Mouse (Mus musculus) embryonic facial prominence, embryonic 13.5 days (tissue): ENCODE measurements at regions not wholly inside any gene's neighbourhood (a gene's known extent, or its start where the extent isn't known, plus 50 kb on each side); places are given as distances from the start of the nearest gene placed in this dataset.

Experiments
- ATAC-seq: fragments of 200-750 bp; cut with Nextera tagmentation; 2 replicates; pipeline ENCODE4 v1.8.0; 2017; ENCODE audit warnings: low read depth; ENCODE audit not compliant: insufficient number of reproducible peaks, insufficient read depth, low FRiP score, low TSS enrichment
- H3K27ac ChIP-seq: fragments of 300-500 bp; sonication (generic); 2 replicates; pipeline ENCODE4 v1.5.1; 2015; ENCODE audit warnings: moderate library complexity, mild to moderate bottlenecking, inconsistent platforms
- H3K27me3 ChIP-seq: fragments of 300-500 bp; sonication (generic); 2 replicates; pipeline ENCODE4 v1.6.1; 2015; ENCODE audit warnings: mild to moderate bottlenecking, inconsistent platforms
- H3K36me3 ChIP-seq: fragments of 300-500 bp; sonication (generic); 2 replicates; pipeline ENCODE4 v1.6.1; 2015; ENCODE audit warnings: mild to moderate bottlenecking, inconsistent platforms
- H3K4me1 ChIP-seq: fragments of 300-500 bp; sonication (generic); 2 replicates; pipeline ENCODE4 v1.6.1; 2015; ENCODE audit warnings: inconsistent platforms
- H3K4me2 ChIP-seq: fragments of 300-500 bp; sonication (generic); 2 replicates; pipeline ENCODE4 v1.6.1; 2015; ENCODE audit warnings: moderate library complexity, mild to moderate bottlenecking, inconsistent platforms
- H3K4me3 ChIP-seq: fragments of 300-500 bp; sonication (generic); 2 replicates; pipeline ENCODE4 v1.5.1; 2015; ENCODE audit warnings: mild to moderate bottlenecking, inconsistent platforms
- H3K9ac ChIP-seq: fragments of 300-500 bp; sonication (generic); 2 replicates; pipeline ENCODE4 v1.6.1; 2015; ENCODE audit warnings: mild to moderate bottlenecking, inconsistent platforms
- H3K9me3 ChIP-seq: fragments of 300-500 bp; sonication (generic); 2 replicates; pipeline ENCODE4 v1.6.1; 2016; ENCODE audit warnings: inconsistent platforms
- WGBS: fragments of 180-500 bp; shearing (Covaris S2); methylation state at CpG from one replicate; pipeline ENCODE4 v1.1.7; 2015; ENCODE audit warnings: mixed read lengths; 5-methylcytosine and 5-hydroxymethylcytosine counted together

DNA sequence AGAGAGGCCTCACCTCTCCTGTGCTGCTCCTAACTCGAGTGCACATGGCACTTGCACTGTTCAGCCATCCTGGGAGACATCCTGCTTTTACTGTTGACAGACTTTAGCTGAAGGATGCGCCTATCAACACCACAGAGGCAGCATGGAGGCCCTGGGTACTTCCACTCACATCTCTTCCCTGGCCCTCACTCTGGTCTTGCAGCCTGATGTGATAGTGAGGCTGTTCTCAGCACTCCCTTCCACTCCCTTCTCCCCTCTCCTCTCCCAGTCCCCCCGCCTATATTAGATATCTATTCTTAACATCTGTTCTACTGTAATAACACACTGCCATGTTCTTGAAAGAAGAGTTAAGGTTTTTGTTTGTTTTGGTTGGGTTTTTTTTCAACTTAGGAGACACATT lies 50.2 kb upstream of the Bod1 start:
- Histone ChIP-seq H3K4me2 (no peak overlapping the region), H3K27me3 (no peaks in the 10 kb centered on the region), H3K4me1 (no peaks in the 10 kb centered on the region), H3K9me3 (no peaks in the 10 kb centered on the region), H3K36me3 (no peaks in the 10 kb centered on the region), H3K27ac (no peak overlapping the region), H3K9ac (no peak overlapping the region), H3K4me3 (no peak overlapping the region)
- ATAC-seq: no peak
- 61% methylated on average over 3 of the region's 3 CpGs for WGBS

DNA sequence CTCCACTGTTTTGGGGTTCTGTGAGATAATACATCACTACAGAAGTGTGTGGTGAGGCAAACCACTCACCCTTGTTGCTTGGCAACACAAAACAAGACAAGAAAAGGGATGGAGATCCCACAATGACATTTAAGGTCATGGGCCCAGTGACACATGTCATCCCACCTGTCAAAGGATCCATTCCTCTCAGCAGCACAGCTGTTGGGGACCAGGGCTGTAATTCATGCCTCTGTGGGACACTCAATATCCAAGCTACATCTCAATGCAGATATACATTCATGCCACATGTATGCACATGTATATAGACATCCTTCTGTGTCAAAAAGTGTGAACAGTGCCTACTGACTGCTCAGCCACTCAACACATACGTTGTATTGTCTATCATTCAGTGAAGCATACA lies 52.8 kb upstream of the Bod1 start:
- Histone ChIP-seq H3K9ac (no peak overlapping the region), H3K36me3 (no peaks in the 10 kb centered on the region), H3K4me3 (no peak overlapping the region), H3K9me3 (no peaks in the 10 kb centered on the region), H3K27me3 (no peaks in the 10 kb centered on the region), H3K27ac (no peak overlapping the region), H3K4me2 (no peak overlapping the region), H3K4me1 (no peaks in the 10 kb centered on the region)
- WGBS: 82% methylated on average over 1 of the region's 1 CpGs
- no peak for ATAC-seq

DNA sequence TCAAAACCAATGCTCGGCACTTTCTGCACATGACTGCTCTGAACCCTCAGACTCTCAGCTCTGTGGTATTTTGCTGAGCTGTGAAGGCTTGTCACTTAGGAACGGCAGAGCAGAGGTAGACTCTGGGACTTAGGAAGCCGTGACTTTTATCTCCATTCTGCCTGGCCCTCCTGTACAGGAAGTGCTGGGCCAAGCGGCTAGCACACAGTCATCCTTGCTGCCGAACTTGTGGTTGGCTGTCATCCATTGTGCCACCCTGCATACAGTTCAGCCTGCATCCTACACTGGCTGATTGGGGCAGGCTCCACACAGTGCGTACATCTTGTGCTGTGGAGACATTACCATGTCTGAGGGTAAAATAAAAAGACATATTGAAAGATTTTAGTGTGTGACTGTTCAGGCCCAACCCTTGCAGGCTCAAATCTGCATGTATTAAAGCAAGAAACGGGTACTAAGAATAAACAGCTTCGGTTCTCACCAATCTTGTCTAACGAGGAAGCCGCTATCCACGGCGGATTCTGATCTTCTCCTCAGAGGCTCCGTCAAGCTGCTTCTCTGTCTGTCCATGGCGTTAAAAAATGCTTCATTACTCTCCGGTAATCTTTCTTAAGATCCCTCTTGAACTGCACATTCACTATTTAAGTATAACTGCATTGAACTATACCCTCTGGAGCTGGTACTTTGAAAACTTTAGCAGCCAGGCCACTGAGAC lies 54.4 kb upstream of the Bod1 start:
- WGBS: 83% methylated on average over 15 of the region's 15 CpGs
- Histone ChIP-seq H3K4me2 (no peak overlapping the region), H3K36me3 (no peaks in the 10 kb centered on the region), H3K4me3 (no peak overlapping the region), H3K27me3 (no peaks in the 10 kb centered on the region), H3K9me3 (no peaks in the 10 kb centered on the region), H3K27ac (no peak overlapping the region), H3K9ac (no peak overlapping the region), H3K4me1 (peaks cover 15% of the 10 kb centered on the region)
- no peak for ATAC-seq

DNA sequence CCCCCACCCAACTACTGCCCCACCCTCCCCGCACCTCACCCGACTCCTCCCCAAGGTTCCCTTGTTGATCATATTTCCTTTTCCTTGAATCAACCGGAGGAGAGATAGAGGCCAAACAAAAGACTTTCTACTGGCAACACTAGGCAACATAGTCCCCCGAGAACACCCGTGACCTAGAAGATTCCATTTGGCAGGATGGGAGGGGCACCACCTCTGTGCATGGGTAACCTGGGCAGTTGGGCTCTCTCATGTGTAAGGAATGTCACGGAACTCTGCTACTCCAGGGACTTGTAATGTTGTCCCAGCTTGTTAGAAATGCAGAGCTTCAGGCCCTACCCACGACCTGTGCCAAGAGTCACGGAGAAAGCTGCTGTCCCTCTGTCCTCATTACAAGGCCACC lies 55.6 kb upstream of the Bod1 start:
- Histone ChIP-seq H3K4me3 (no peak overlapping the region), H3K4me1 (peaks cover 19% of the 10 kb centered on the region), H3K27me3 (no peaks in the 10 kb centered on the region), H3K27ac (no peak overlapping the region), H3K4me2 (no peak overlapping the region), H3K9me3 (no peaks in the 10 kb centered on the region), H3K36me3 (no peaks in the 10 kb centered on the region), H3K9ac (no peak overlapping the region)
- no peak for ATAC-seq
- WGBS: 81% methylated on average over 8 of the region's 8 CpGs

DNA sequence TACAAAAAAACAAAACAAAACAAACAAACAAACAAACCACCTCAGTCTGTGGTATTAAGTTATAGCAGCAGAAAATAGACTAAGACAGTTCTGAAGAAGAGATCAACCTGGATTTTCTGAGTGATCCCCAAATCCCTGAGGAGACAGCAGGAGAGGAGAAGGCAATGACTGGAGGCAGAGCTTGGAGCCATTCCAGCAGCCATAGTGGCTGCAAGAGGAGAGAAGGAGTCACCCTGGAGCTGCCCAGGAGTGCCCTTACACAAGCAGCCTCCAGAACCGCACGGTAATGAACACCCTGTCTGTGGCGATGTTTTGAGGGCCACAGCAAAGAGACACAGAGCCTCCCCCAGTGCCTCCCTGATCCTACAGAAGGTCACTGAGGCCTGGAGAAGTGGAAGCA lies 58.0 kb upstream of the Bod1 start:
- no peaks in the 10 kb centered on the region for H3K9me3 ChIP-seq
- H3K4me3 ChIP-seq: no peak overlapping the region
- no peak overlapping the region; the same call in 1 of the 2 replicates for H3K4me2 ChIP-seq
- no peak overlapping the region for H3K27ac ChIP-seq
- no peaks in the 10 kb centered on the region for H3K36me3 ChIP-seq
- WGBS: 77% methylated on average over 3 of the region's 3 CpGs
- H3K4me1 ChIP-seq: peaks cover 24% of the 10 kb centered on the region
- no peaks in the 10 kb centered on the region for H3K27me3 ChIP-seq
- H3K9ac ChIP-seq: no peak overlapping the region
- no peak for ATAC-seq

DNA sequence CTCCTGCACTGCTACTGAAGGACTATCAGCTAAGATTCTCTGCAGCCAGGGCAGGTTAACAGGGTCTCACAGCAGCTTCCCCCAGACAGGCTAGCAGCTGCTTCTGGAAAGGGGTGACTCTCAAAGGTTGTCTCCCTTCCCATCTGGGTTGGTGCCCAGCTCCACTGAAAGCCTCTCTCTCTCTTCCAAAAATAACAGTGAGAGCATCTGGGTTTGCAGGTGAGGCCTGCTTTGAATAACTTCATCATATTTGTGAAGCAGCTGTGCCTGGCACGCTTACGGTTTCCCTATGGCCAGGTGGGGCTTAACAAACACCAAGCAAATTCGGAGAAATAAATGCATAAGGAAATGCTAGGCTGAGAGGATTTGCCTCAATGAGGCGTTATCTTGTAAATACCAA lies 58.5 kb upstream of the Bod1 start:
- no peak overlapping the region for H3K9ac ChIP-seq
- H3K27ac ChIP-seq: no peak overlapping the region
- no peaks in the 10 kb centered on the region for H3K36me3 ChIP-seq
- no peak overlapping the region for H3K4me3 ChIP-seq
- H3K4me2 ChIP-seq: no peak overlapping the region
- no peaks in the 10 kb centered on the region for H3K9me3 ChIP-seq
- ATAC-seq: no peak
- 60% methylated on average over 4 of the region's 4 CpGs for WGBS
- H3K27me3 ChIP-seq: no peaks in the 10 kb centered on the region
- peaks cover 24% of the 10 kb centered on the region for H3K4me1 ChIP-seq

DNA sequence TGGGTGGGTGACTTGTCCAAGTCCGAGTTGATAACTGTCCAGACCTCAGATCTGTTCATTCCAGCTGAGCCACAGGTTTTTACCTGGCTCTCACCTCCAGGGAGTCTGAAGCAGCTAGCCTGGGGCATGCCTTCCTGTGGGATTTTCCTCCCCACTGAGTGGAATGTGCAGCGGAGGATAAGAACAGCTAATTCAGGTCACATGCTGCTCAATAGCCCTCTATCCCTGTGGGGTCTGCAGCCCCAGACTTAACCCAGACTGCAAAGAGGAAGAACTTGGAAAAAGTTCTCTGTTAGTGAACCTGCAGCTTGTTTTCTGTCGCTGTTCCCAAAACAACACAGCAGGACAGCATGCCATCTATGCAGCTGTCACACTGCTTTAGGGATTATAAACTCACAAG lies 59.0 kb upstream of the Bod1 start:
- Histone ChIP-seq H3K27ac (no peak overlapping the region), H3K4me2 (no peak overlapping the region), H3K36me3 (no peaks in the 10 kb centered on the region), H3K4me3 (no peak overlapping the region), H3K27me3 (no peaks in the 10 kb centered on the region), H3K9me3 (no peaks in the 10 kb centered on the region), H3K4me1 (peaks cover 24% of the 10 kb centered on the region), H3K9ac (no peak overlapping the region)
- 15% methylated on average over 3 of the region's 3 CpGs for WGBS
- ATAC-seq: no peak

DNA sequence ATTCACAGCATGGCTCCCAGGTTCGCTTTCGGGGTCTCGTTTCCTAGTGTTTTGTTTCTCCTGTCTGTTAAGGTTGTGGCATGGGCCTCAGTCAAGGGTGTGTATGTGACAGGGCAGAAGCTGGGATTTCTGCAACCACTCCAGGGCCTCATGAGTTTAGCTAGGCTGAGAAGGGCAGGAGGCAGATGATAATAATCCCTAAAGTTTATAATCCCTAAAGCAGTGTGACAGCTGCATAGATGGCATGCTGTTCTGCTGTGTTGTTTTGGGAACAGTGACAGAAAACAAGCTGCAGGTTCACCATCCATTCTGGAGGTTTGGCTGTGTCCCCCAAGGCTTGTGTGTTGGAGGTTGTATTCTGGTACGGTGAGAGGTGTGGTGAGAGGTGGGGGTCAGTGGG lies 59.8 kb upstream of the Bod1 start:
- ATAC-seq: no peak
- Histone ChIP-seq H3K27ac (no peak overlapping the region), H3K27me3 (no peaks in the 10 kb centered on the region), H3K4me3 (no peak overlapping the region), H3K4me2 (no peak overlapping the region), H3K4me1 (peaks cover 24% of the 10 kb centered on the region), H3K9me3 (no peaks in the 10 kb centered on the region), H3K9ac (no peak overlapping the region), H3K36me3 (no peaks in the 10 kb centered on the region)
- WGBS: 67% methylated on average over 4 of the region's 4 CpGs

DNA sequence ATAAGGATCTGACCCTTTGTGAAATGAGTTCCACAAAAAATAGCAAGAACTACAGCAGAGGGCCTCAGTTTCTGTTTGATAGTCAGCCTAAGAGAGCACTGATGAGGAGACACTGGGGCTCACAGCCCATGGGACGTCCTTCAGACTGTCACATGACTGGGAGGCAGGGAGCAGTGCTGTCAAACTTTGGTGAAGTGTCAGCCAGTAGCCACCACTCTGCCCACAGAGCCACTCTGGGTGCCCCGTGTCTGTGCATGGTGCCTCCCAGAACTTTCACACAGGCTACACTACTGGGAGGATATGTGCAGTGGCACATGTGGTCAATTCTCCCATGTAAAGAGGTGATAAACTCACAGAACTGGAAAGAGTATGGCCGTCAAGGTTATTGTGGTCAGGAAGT lies 60.7 kb upstream of the Bod1 start:
- ATAC-seq: no peak
- H3K27ac ChIP-seq: no peak overlapping the region
- no peak overlapping the region for H3K9ac ChIP-seq
- H3K36me3 ChIP-seq: no peaks in the 10 kb centered on the region
- no peaks in the 10 kb centered on the region for H3K27me3 ChIP-seq
- peaks cover 24% of the 10 kb centered on the region for H3K4me1 ChIP-seq
- no peak overlapping the region for H3K4me3 ChIP-seq
- H3K9me3 ChIP-seq: no peaks in the 10 kb centered on the region
- 61% methylated on average over 3 of the region's 3 CpGs for WGBS
- no peak overlapping the region for H3K4me2 ChIP-seq

DNA sequence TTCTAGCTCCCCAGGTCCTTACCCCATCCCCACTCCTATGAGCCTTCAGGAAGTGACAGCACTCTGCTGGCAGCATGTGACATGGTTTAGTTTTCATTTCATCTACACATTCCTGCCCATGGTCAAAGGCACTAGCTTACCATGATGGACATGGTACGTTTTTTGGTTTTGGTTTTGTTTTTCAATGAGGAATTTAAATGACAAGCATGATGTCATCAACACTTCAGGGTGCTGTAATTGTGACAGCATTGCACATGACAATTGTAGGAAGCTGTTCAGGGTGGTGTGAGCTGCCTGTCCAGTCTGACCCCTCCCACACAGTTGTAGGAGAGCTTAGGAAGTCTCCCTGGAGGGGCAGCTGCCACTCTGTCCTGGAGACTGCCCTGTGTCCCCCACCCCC lies 61.3 kb upstream of the Bod1 start:
- Histone ChIP-seq H3K27ac (no peak overlapping the region), H3K4me3 (no peak overlapping the region), H3K4me1 (peaks cover 24% of the 10 kb centered on the region), H3K27me3 (no peaks in the 10 kb centered on the region), H3K9ac (no peak overlapping the region), H3K4me2 (no peak overlapping the region), H3K9me3 (no peaks in the 10 kb centered on the region), H3K36me3 (no peaks in the 10 kb centered on the region)
- 56% methylated on average over 1 of the region's 1 CpGs for WGBS
- no peak for ATAC-seq

DNA sequence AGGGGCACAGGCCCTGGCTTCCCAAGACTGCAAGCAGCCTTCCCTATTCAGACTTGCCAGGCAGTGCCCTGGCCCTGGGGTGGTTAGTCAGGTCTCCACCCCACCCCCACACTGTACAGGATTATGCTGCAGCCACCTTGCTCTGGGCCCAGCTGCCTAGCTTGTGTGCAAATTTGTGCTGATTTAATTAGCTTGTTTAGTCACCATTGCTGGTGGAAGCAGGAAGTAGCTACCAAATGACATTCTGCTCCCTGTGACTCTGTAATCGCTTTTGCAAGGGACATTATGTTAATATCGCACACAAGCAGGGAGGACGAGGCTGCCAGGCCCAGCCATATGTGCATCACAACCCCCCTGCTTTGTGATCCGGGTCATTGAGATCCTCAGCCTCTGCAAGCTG lies 62.4 kb upstream of the Bod1 start:
- Histone ChIP-seq H3K4me1 (peaks cover 24% of the 10 kb centered on the region), H3K27me3 (no peaks in the 10 kb centered on the region), H3K9ac (peak overlapping the region; percentile 46; the same call in 1 of the 2 replicates), H3K4me3 (no peak overlapping the region), H3K4me2 (no peak overlapping the region), H3K9me3 (no peaks in the 10 kb centered on the region), H3K36me3 (no peaks in the 10 kb centered on the region), H3K27ac (no peak overlapping the region)
- WGBS: 46% methylated on average over 4 of the region's 4 CpGs
- no peak for ATAC-seq

DNA sequence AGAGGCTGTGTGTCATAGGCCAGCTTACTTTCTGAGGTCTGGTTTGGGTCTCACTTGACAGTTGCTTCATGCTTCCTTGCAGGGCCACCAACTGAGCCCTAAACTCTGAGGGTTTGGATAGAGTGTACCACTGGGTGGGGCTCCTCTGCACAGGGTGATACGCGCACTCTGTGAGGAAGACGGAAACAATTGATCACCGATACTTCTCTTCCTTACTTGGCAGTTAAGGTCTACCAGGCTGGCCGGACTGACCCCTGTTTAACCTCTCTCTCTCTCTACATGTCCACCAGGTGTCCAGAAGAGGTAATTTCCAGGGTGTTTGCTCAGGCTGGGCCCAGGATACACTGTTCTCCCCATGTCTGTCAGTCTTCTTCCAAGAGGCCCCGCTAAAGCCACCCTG lies 63.6 kb upstream of the Bod1 start:
- no peaks in the 10 kb centered on the region for H3K36me3 ChIP-seq
- H3K4me2 ChIP-seq: no peak overlapping the region
- 92% methylated on average over 6 of the region's 6 CpGs for WGBS
- H3K4me1 ChIP-seq: peaks cover 18% of the 10 kb centered on the region
- no peak overlapping the region for H3K4me3 ChIP-seq
- ATAC-seq: no peak
- no peaks in the 10 kb centered on the region for H3K27me3 ChIP-seq
- no peak overlapping the region for H3K9ac ChIP-seq
- no peak overlapping the region for H3K27ac ChIP-seq
- H3K9me3 ChIP-seq: no peaks in the 10 kb centered on the region

DNA sequence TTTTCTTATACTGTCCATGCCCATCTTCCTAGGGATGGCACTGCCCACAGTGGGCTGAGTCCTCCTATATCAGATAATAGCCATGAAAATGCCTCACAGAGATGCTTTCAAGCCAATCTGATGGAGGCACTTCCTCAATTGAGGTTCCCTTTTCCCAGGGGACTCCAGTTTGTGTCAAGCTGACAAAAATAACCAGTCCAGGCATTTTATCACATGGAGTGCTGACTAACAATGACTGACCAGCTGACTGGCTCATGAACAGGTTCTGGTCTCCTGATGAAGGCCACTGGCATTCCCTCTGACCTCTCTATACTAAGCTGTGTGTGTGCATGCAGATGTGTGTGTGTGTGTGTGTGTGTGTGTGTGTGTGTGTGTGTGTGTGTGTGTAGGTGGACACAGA lies 64.4 kb upstream of the Bod1 start:
- no peaks in the 10 kb centered on the region for H3K9me3 ChIP-seq
- no peak overlapping the region for H3K9ac ChIP-seq
- H3K27ac ChIP-seq: no peak overlapping the region
- peaks cover 10% of the 10 kb centered on the region; the same call in 1 of the 2 replicates for H3K4me1 ChIP-seq
- no peaks in the 10 kb centered on the region for H3K27me3 ChIP-seq
- no peak for ATAC-seq
- no peak overlapping the region for H3K4me3 ChIP-seq
- no peaks in the 10 kb centered on the region for H3K36me3 ChIP-seq
- no peak overlapping the region for H3K4me2 ChIP-seq
